Mouse (Mus musculus) E14TG2a.4 (cell line): ENCODE measurements around the gene Slc35g3.

Source experiments
- H3K27me3 ChIP-seq: 2 replicates; pipeline ENCODE4 v1.6.1; 2014; ENCODE audit warnings: low read length, control low read depth; ENCODE audit not compliant: insufficient read depth
- H3K36me3 ChIP-seq: 2 replicates; pipeline ENCODE4 v1.6.1; 2014; ENCODE audit warnings: low read length, control low read depth; ENCODE audit not compliant: insufficient read depth
- H3K4me1 ChIP-seq: replicated peaks from 2 replicates; pipeline ENCODE4 v1.6.1; 2014; ENCODE audit warnings: low read depth, low read length, control low read depth
- H3K4me3 ChIP-seq: replicated peaks from 2 replicates; pipeline ENCODE4 v1.5.1; 2014; ENCODE audit warnings: mild to moderate bottlenecking, low read length
- H3K9me3 ChIP-seq: 2 replicates; pipeline ENCODE4 v1.6.1; 2014; ENCODE audit warnings: low read length, control low read depth
- CTCF ChIP-seq: conservative IDR thresholded peaks from 2 replicates; pipeline ENCODE4 v1.5.1; 2014; ENCODE audit warnings: low read length
- NANOG ChIP-seq: IDR thresholded peaks from 2 replicates; pipeline ENCODE4 v1.6.1; 2014; ENCODE audit warnings: borderline replicate concordance, low read length, mixed read lengths
- POU5F1 ChIP-seq: IDR thresholded peaks from 2 replicates; pipeline ENCODE4 v1.6.1; 2014; ENCODE audit warnings: low read length, borderline replicate concordance

The Slc35g3 gene

DNA sequence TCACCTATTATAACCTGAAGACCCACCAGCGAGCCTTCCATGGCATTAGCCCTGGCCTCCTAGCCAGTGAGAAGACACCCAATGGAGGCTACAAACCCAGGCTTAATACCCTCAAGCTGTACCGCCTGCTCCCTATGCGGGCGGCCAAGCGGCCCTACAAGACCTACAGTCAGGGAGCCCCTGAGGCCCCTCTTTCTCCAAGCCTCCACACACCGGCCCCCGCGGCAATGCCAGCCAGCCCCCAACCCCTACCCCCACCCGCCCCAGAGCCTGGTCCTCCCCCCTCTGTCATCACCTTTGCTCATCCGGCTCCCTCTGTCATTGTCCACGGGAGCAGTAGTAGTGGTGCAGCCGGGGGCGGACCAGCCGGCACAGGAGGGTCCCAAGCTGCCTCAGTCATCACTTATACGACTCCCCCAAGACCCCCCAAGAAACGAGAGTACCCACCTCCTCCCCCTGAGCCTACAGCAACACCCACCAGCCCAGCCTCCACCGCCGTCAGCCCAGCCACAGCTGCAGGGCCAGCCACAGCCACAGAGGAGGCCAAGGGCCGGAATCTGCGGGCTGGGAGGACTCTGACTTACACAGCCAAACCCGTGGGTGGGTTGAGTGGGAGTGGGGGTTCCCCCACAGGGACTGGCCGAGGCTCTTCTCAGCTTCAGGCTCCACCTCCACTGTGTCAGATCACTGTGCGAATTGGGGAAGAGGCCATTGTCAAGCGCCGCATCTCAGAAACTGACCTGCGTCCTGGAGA is 15.9 kb upstream of the Slc35g3 start:
- H3K36me3 ChIP-seq: no peaks in the 10 kb centered on the region
- H3K4me1 ChIP-seq: peaks cover 78% of the 10 kb centered on the region
- TF ChIP-seq POU5F1 (no peak), NANOG (no peak), CTCF (no peak)
- no peaks in the 10 kb centered on the region for H3K9me3 ChIP-seq
- peak overlapping the region; percentile 49 for H3K4me3 ChIP-seq
- peaks cover 50% of the 10 kb centered on the region for H3K27me3 ChIP-seq

DNA sequence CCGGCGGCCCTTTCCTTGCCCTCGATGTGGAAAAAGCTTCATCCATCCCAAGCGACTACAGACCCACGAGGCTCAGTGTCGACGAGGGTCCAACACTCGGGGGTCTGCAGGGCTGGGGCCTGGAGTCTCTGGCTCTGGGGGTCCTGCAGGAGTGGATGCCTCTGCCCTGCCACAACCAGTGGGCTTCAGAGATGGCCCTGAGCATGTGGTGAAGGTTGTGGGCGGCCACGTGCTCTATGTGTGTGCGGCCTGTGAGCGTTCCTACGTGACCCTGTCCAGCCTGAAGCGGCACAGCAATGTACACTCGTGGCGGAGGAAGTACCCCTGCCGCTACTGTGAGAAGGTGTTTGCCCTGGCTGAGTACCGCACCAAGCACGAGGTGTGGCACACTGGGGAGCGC is 14.7 kb upstream of the Slc35g3 start:
- Histone ChIP-seq H3K4me1 (peaks cover 66% of the 10 kb centered on the region), H3K27me3 (peaks cover 50% of the 10 kb centered on the region), H3K36me3 (no peaks in the 10 kb centered on the region), H3K9me3 (no peaks in the 10 kb centered on the region), H3K4me3 (peak overlapping the region; percentile 63)
- no peak for TF ChIP-seq POU5F1
- no peak for TF ChIP-seq NANOG
- TF ChIP-seq CTCF: no peak

DNA sequence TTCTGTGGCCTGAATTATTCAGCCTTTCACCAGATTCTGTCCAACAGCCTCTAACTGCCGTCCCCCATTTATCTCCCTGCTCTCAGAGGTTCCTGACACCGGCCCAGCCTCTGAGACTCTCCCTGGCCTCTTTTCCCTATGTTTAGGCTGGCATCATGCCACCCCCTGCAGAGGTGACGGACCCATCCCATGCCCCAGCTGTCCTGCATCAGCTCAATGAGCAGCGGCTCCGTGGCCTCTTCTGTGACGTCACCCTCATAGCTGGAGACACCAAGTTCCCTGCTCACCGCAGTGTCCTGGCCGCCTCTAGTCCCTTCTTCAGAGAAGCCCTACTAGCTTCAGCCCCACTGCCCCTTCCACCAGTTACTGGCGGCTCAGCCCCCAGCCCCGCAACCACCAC is 13.9 kb upstream of the Slc35g3 start:
- Histone ChIP-seq H3K4me1 (peaks cover 60% of the 10 kb centered on the region), H3K27me3 (peaks cover 49% of the 10 kb centered on the region), H3K9me3 (no peaks in the 10 kb centered on the region), H3K36me3 (no peaks in the 10 kb centered on the region), H3K4me3 (peak overlapping the region; percentile 63)
- TF ChIP-seq CTCF (no peak), POU5F1 (no peak), NANOG (no peak)

DNA sequence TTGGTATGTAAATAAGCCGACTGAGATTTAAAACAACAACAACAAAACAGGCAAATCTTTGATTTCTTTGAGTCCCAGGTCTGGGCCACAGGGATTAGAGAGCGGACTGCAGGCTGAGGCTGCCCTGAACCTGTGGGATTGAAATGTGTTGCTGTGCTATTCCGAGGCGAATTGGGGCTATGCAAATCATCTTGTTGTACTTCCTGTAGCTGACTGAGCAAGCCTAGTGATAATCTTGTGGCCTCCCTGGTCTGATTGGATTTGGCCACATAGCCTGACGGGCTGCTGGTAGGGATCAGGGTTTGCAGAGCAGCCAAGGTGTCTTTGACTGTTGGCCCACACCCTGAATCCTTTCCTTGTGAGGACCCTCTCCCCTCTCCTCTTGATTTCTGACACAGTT is 13.2 kb upstream of the Slc35g3 start:
- no peaks in the 10 kb centered on the region; the same call in 1 of the 2 replicates for H3K36me3 ChIP-seq
- TF ChIP-seq NANOG: no peak
- no peak for TF ChIP-seq POU5F1
- TF ChIP-seq CTCF: no peak
- no peaks in the 10 kb centered on the region for H3K9me3 ChIP-seq
- H3K4me3 ChIP-seq: peak overlapping the region; percentile 63; the same call in 1 of the 2 replicates
- peaks cover 47% of the 10 kb centered on the region for H3K27me3 ChIP-seq
- H3K4me1 ChIP-seq: peaks cover 55% of the 10 kb centered on the region

DNA sequence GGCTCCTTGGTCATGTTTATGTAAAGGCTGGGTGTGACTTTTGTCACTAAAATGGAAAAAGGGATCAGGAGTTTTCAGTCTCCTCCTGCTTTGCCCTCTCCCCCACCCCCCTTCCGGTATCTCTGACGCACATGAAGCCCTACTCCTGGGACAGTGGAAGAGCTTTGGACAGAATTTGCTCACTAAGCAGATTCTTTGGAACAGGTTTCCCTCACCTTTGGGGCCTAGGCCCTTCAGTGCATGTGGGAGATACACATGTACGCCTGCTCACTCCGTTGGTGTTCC is 5.8 kb upstream of the Slc35g3 start:
- Histone ChIP-seq H3K4me3 (0 out of 2 replicates have a peak overlapping the region, but pooled peaks have one; percentile 89), H3K36me3 (no peaks in the 10 kb centered on the region; the same call in 1 of the 2 replicates), H3K9me3 (no peaks in the 10 kb centered on the region), H3K4me1 (peaks cover 32% of the 10 kb centered on the region), H3K27me3 (peaks cover 32% of the 10 kb centered on the region)
- TF ChIP-seq POU5F1 (no peak), CTCF (no peak), NANOG (no peak)

DNA sequence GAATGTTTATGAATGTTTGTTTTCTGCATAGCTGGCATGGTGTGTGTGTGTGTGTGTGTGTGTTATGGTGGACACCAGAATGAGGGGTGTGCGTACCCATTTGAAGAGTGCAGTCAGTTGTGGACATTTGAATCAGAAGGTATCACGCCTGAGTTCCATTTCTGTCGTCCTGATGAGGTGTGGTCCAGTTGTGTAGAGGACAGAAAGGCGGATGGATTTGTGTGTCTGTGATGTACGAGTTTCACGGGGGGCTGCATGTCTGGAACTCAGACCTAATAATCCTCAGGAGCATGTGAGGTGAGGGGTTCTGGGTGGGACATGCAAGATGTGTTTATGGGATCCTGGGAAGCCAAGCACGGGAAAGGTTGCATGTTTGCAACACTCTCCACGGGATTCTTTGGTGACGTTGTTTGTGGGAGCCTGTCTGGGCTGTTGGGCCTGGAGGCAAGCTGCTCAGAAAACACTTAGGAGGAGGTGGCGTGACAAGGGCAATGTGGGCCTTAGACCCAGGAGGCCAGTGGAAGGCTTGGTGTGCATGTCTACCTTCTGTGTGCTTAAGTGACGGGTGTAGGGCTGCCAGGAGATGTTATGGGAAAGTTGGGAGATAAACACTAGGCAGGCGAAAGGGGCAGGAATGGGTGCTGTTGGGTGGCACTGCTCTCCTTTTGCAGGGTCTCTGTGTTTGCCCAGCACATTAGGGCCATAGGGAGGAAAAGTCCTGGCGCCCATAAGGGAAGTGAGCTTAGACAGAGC is 5.3 kb upstream of the Slc35g3 start:
- Histone ChIP-seq H3K9me3 (no peaks in the 10 kb centered on the region), H3K4me3 (peak overlapping the region; percentile 89), H3K4me1 (peaks cover 32% of the 10 kb centered on the region), H3K36me3 (no peaks in the 10 kb centered on the region; the same call in 1 of the 2 replicates), H3K27me3 (peaks cover 32% of the 10 kb centered on the region)
- TF ChIP-seq NANOG: no peak
- TF ChIP-seq CTCF: no peak
- no peak for TF ChIP-seq POU5F1

DNA sequence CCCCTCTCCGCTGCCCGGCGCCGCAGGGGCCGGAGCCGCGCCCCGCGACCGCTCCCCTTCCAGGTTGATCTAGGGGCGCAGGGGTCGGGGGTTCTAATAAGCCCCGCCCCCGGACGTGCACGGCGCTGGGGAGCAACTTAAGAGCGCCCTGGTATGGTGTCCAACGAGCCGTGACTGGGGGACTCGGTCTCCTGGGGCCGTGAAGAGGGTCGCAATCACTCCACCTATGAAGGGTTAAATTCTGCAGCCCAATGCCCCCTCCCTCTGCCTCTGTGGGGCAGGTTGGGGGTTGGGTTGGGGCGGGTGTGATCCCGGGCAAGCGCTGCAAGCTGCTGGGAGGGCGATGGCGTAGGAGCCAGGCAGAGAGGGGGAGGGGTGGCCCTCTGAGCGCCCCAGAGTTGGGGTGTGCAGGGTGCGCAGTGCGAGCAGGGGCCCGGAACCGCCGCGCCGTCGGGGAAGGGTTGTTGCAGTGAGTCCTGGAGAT is 4.4 kb upstream of the Slc35g3 start:
- Histone ChIP-seq H3K4me3 (peak overlapping the region; percentile 89), H3K27me3 (peaks cover 32% of the 10 kb centered on the region), H3K9me3 (no peaks in the 10 kb centered on the region), H3K36me3 (no peaks in the 10 kb centered on the region; the same call in 1 of the 2 replicates), H3K4me1 (peaks cover 39% of the 10 kb centered on the region)
- TF ChIP-seq NANOG (no peak), CTCF (no peak), POU5F1 (no peak)
